Mouse (Mus musculus) hindbrain, embryonic 10.5 days (tissue): ENCODE results near the gene Plekhg3. TPM values are rescaled to one million over a fixed set of nuclear protein-coding genes. Genes with fewer than 3 reads are reported as not detected.

Source experiments
- DNase-seq: peaks from one replicate; pipeline ENCODE4 v3.0.0-alpha.2; 2017; ENCODE audit warnings: low spot score
- H3K27ac ChIP-seq: fragments of 300-500 bp; sonication (generic); 2 replicates; pipeline ENCODE4 v1.5.1; 2016; ENCODE audit warnings: mild to moderate bottlenecking, moderate library complexity
- H3K27me3 ChIP-seq: fragments of 300-500 bp; sonication (generic); 2 replicates; pipeline ENCODE4 v1.6.1; 2016; ENCODE audit warnings: mild to moderate bottlenecking; ENCODE audit not compliant: poor library complexity, insufficient read depth, severe bottlenecking
- H3K36me3 ChIP-seq: fragments of 300-500 bp; sonication (generic); 2 replicates; pipeline ENCODE4 v1.6.1; 2016; ENCODE audit warnings: mild to moderate bottlenecking, moderate library complexity
- H3K4me1 ChIP-seq: fragments of 300-500 bp; sonication (generic); replicated peaks from 2 replicates; pipeline ENCODE4 v1.6.1; 2016; ENCODE audit warnings: mild to moderate bottlenecking
- H3K4me3 ChIP-seq: fragments of 300-500 bp; sonication (generic); 2 replicates; pipeline ENCODE4 v1.5.1; 2016; ENCODE audit warnings: mild to moderate bottlenecking, moderate library complexity
- H3K9me3 ChIP-seq: fragments of 300-500 bp; sonication (generic); 2 replicates; pipeline ENCODE4 v1.6.1; 2016; ENCODE audit warnings: mild to moderate bottlenecking, moderate library complexity
- WGBS: fragments of 180-500 bp; shearing (Covaris S2); methylation state at CpG from one replicate; pipeline ENCODE4 v1.1.7; 2016; 5-methylcytosine and 5-hydroxymethylcytosine counted together
- polyA plus RNA-seq: library from polyadenylated mRNA; unstranded; fragments of >200 nt; fragmentation: Nextera tagmentation; extraction: Ambion mirVana; gene quantifications from 2 replicates; pipeline ENCODE4 v1.2.1, GENCODE M21; 2016

The Plekhg3 gene
- polyA plus RNA-seq, 1 experiment from 2014 or later, result 2.1 TPM

GRCm38 (mm10) chr12:76579806-76580205, 49.1 kb downstream of the Plekhg3 start:
- no peaks in the 10 kb centered on the region for H3K27me3 ChIP-seq
- H3K27ac ChIP-seq, result no peak overlapping the region
- peaks cover 17% of the 10 kb centered on the region for H3K4me1 ChIP-seq
- WGBS, result 87% methylated on average over 1 of the region's 1 CpGs
- H3K9me3 ChIP-seq, result no peaks in the 10 kb centered on the region
- no peak for DNase-seq
- peaks cover 17% of the 10 kb centered on the region; the same call in 1 of the 2 replicates for H3K36me3 ChIP-seq
- no peak overlapping the region for H3K4me3 ChIP-seq

DNA sequence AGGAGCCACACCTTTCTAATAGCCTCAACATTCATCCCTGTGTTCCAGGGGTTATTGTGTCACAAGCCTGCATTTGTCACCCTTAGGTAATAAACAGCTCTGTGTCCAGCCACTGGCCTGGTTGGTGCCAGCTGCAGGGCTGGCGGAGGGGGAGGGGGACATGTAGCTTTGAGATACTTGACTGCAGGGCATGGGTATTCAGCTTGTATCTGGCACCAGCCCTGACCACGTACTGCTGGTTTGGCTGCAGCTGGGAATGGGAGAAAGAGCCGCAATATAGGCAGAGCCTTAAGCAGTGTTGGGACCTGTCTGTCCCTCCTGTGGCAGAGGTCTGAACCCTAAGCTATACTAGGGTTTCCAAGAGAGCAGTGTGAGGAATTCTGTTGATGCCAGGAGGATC, 51.4 kb downstream of the Plekhg3 start:
- Histone ChIP-seq H3K9me3 (no peaks in the 10 kb centered on the region), H3K4me1 (peaks cover 17% of the 10 kb centered on the region), H3K36me3 (peaks cover 5% of the 10 kb centered on the region; the same call in 1 of the 2 replicates), H3K4me3 (no peak overlapping the region), H3K27me3 (no peaks in the 10 kb centered on the region), H3K27ac (no peak overlapping the region)
- no peak for DNase-seq
- 86% methylated on average over 3 of the region's 3 CpGs for WGBS

DNA sequence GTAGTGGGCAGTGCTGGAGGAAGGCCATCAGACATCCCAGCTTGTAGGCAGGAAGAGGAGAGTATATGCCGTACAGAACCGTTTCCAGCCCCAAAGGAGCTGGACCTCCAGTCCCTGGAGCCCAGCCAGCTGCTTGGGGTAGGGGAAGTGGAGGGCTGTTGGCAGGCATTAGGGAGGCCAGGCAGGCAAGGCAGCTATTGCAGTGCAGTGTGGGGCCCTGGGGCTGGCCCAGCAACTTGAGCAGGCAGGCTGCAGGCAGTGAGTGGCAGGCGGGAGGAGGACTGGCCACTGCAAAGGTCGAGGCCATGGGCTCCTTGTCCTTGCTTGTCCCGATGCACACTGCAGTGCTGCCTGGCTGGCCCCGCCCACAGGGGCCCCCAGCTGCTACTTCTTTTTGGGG, 52.1 kb downstream of the Plekhg3 start:
- H3K36me3 ChIP-seq, result 0 out of 2 replicates have a peak, but pooled peaks cover 4% of the 10 kb centered on the region
- DNase-seq, result peak; percentile 26
- no peaks in the 10 kb centered on the region for H3K27me3 ChIP-seq
- H3K4me1 ChIP-seq, result peaks cover 17% of the 10 kb centered on the region
- peak overlapping the region; percentile 60; the same call in 1 of the 2 replicates for H3K27ac ChIP-seq
- 37% methylated on average over 6 of the region's 6 CpGs for WGBS
- no peaks in the 10 kb centered on the region for H3K9me3 ChIP-seq
- H3K4me3 ChIP-seq, result no peak overlapping the region

GRCm38 (mm10) chr12:76583454-76583853, 52.8 kb downstream of the Plekhg3 start:
- Histone ChIP-seq H3K27ac (no peak overlapping the region), H3K4me3 (no peak overlapping the region), H3K27me3 (no peaks in the 10 kb centered on the region), H3K36me3 (0 out of 2 replicates have a peak, but pooled peaks cover 1% of the 10 kb centered on the region), H3K9me3 (no peaks in the 10 kb centered on the region), H3K4me1 (peaks cover 17% of the 10 kb centered on the region)
- WGBS, result 93% methylated on average over 7 of the region's 7 CpGs
- no peak for DNase-seq

DNA sequence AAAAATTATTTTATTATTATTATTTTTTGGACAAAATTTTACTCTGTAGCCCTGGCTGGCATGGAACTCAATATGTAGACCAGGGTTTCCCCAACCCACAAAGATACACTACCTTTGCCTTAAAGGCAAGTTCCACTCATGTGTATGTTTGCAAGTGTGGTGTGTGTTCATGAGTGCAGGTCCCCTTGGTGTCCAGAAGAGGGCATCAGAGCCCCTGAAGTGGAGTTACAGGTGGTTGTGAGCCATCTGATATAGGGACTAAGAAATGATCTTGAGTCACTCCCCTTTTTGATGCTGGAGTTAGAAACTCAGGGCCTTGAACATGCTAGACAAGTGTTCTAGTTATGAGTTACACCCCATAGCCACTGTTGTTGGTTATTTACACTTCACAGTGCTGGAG, 54.3 kb downstream of the Plekhg3 start:
- Histone ChIP-seq H3K27ac (no peak overlapping the region), H3K27me3 (no peaks in the 10 kb centered on the region), H3K9me3 (no peaks in the 10 kb centered on the region), H3K36me3 (no peaks in the 10 kb centered on the region), H3K4me1 (peaks cover 22% of the 10 kb centered on the region), H3K4me3 (no peak overlapping the region)
- DNase-seq, result no peak

DNA sequence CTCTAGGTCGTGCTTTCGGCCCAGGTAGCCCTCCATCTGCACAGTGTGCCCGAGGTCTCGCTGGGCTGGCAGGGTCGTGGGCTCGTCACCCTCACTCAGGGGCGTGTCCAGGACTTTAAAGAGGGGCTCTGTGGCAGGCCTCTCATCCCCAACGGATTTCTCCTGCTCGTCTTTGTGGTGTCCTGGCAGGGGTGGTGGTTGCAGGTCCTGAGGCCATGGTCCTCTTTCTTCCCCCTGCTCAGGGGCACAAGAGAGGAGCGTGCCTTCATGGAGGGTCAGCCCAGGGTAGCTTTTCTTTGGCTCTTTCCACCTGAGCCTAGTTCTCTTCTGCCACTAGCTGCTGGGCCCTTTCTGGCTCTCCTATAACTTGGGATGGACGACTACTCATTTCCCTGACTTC, 56.7 kb downstream of the Plekhg3 start:
- Histone ChIP-seq H3K36me3 (no peaks in the 10 kb centered on the region), H3K4me3 (no peak overlapping the region), H3K27ac (no peak overlapping the region), H3K4me1 (peaks cover 14% of the 10 kb centered on the region), H3K27me3 (peaks cover 5% of the 10 kb centered on the region; the same call in 1 of the 2 replicates), H3K9me3 (no peaks in the 10 kb centered on the region)
- no peak for DNase-seq
- WGBS, result 73% methylated on average over 11 of the region's 11 CpGs

GRCm38 (mm10) chr12:76589531-76589930, 58.8 kb downstream of the Plekhg3 start:
- 73% methylated on average over 6 of the region's 6 CpGs for WGBS
- no peak for DNase-seq
- Histone ChIP-seq H3K36me3 (no peaks in the 10 kb centered on the region), H3K27me3 (peaks cover 13% of the 10 kb centered on the region; the same call in 1 of the 2 replicates), H3K9me3 (no peaks in the 10 kb centered on the region), H3K4me1 (peaks cover 15% of the 10 kb centered on the region), H3K4me3 (no peak overlapping the region), H3K27ac (no peak overlapping the region)

GRCm38 (mm10) chr12:76591037-76591436, 60.3 kb downstream of the Plekhg3 start:
- H3K4me1 ChIP-seq, result peaks cover 20% of the 10 kb centered on the region
- H3K27me3 ChIP-seq, result peaks cover 21% of the 10 kb centered on the region
- H3K9me3 ChIP-seq, result no peaks in the 10 kb centered on the region
- no peak overlapping the region for H3K4me3 ChIP-seq
- H3K36me3 ChIP-seq, result no peaks in the 10 kb centered on the region
- WGBS, result 83% methylated on average over 3 of the region's 3 CpGs
- no peak for DNase-seq
- no peak overlapping the region for H3K27ac ChIP-seq

GRCm38 (mm10) chr12:76592213-76592612, 61.5 kb downstream of the Plekhg3 start:
- Histone ChIP-seq H3K4me1 (peaks cover 20% of the 10 kb centered on the region), H3K36me3 (no peaks in the 10 kb centered on the region), H3K27ac (no peak overlapping the region), H3K9me3 (no peaks in the 10 kb centered on the region), H3K27me3 (peaks cover 21% of the 10 kb centered on the region), H3K4me3 (no peak overlapping the region)
- 44% methylated on average over 1 of the region's 1 CpGs for WGBS
- peak; percentile 77 for DNase-seq

- H3K27ac ChIP-seq, result no peak overlapping the region
- peaks cover 21% of the 10 kb centered on the region for H3K27me3 ChIP-seq
- DNase-seq, result no peak
- 81% methylated on average over 6 of the region's 6 CpGs for WGBS
- H3K4me1 ChIP-seq, result peaks cover 29% of the 10 kb centered on the region
- H3K9me3 ChIP-seq, result no peaks in the 10 kb centered on the region
- no peak overlapping the region for H3K4me3 ChIP-seq
- H3K36me3 ChIP-seq, result no peaks in the 10 kb centered on the region
Measured at GRCm38 (mm10) chr12:76593254-76593653, 62.6 kb downstream of the Plekhg3 start.

DNA sequence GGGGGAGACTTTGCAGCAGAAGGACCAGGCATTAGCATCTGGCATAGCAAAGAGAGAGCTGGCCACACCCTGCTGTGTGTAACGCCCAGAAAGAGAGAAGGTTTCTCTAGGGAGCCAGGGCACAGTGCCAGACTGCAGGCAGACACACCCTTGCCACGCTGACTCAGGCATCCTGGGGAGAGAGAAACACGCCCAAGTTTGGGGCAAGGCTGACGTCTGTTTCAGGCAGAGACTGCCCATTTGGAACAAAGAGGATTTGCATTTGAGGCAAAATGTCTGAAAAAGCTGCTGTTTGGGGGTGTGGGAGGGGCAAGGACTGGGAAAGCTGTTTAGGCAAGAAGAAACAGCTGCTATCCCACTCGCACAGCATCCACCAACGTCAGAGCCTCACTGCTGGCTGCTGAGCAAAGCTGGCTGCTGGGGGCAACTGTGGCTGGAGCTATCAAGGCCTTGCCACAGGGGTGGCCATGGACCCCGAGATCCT, 63.2 kb downstream of the Plekhg3 start:
- Histone ChIP-seq H3K9me3 (no peaks in the 10 kb centered on the region), H3K4me3 (no peak overlapping the region), H3K4me1 (peaks cover 33% of the 10 kb centered on the region), H3K27ac (peak overlapping the region; percentile 74), H3K36me3 (no peaks in the 10 kb centered on the region), H3K27me3 (peaks cover 21% of the 10 kb centered on the region)
- no peak for DNase-seq
- WGBS, result 18% methylated on average over 7 of the region's 7 CpGs

- peaks cover 32% of the 10 kb centered on the region for H3K4me1 ChIP-seq
- no peak for DNase-seq
- H3K9me3 ChIP-seq, result no peaks in the 10 kb centered on the region
- 63% methylated on average over 3 of the region's 3 CpGs for WGBS
- peaks cover 21% of the 10 kb centered on the region for H3K27me3 ChIP-seq
- no peak overlapping the region for H3K4me3 ChIP-seq
- peak overlapping the region; percentile 74; the same call in 1 of the 2 replicates for H3K27ac ChIP-seq
- H3K36me3 ChIP-seq, result no peaks in the 10 kb centered on the region
Measured at GRCm38 (mm10) chr12:76594556-76594955, 63.9 kb downstream of the Plekhg3 start.

DNA sequence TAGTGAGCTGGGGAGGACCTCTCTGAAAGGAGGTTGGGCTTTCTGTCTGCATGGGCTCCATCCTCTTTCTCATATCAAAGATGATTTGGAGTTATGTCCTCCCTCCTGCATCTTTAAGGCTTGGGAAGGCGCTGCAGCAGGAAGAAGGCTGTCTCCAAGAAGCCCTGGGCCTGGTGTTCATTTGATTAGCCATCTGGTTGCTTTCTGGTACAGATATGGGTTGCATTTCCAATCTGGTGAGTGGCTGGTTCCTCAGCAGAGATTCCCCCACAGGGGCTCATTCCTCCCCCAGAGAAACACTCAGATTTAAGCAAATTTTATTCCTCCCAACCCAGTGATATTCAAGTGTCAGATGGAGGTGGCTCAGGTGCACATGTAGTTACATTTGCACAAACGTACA, 65.1 kb downstream of the Plekhg3 start:
- peaks cover 29% of the 10 kb centered on the region for H3K4me1 ChIP-seq
- no peaks in the 10 kb centered on the region for H3K36me3 ChIP-seq
- peaks cover 21% of the 10 kb centered on the region for H3K27me3 ChIP-seq
- 81% methylated on average over 2 of the region's 2 CpGs for WGBS
- no peak overlapping the region for H3K4me3 ChIP-seq
- 0 out of 2 replicates have a peak overlapping the region, but pooled peaks have one; percentile 24 for H3K27ac ChIP-seq
- no peak for DNase-seq
- no peaks in the 10 kb centered on the region for H3K9me3 ChIP-seq
